Mouse (Mus musculus) heart, postnatal 14 days (tissue): ENCODE data around the gene Olfr1324. TPM values are rescaled to one million over a fixed set of nuclear protein-coding genes. Genes with fewer than 3 reads are reported as not detected.
"Not testable (repeated sequence)": the region's sequence is repeated elsewhere in the genome, so short reads cannot be mapped to it uniquely, and the experiment has no call there.

Experiments
- DNase-seq, 2 experiments: peaks; one replicate each; pipeline ENCODE4 v3.0.0; 2021 to 2022
- intact Hi-C: fragments of 180-260 bp; cut with DNase I; formaldehyde crosslinking; loops from one replicate; pipeline ENCODE4 v1.15.1; 2025
- long read RNA-seq, 2 experiments: library from polyadenylated mRNA; stranded (forward); transcript quantifications; one replicate each; pipeline ENCODE4 v2.0.0; 2021
- total RNA-seq, 2 experiments: library from RNA; stranded (reverse); gene quantifications; 2 replicates each; pipeline ENCODE4 v1.2.3; 2021

The Olfr1324 gene
- total RNA-seq, result not detected
- long read RNA-seq, experiment 1, result 0 reads
- long read RNA-seq, experiment 2, result 0 reads

DNA sequence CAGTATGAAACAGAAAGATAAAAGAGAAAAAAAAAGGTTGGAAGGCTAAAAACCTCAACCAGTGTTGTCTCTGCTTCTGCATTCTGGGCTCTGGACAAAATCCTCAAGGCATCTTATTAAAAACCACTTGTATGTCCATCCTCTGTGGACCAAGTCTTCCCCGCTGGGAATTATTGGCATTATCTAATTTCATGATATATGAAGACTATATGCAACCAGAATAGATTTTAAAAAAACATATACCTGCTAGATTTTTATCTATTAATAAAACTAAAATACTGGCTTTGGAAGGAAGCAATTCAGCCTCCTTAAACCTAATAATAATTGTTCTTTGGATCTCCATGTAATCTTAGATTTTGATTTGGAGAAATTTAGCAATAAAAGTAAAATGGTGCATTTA is at the start of gene Olfr1324:
TSS of gene Olfr1324 (minus strand) at position 101 of the 400 bp plus-strand sequence.
- no peak for DNase-seq
- intact Hi-C loops, result no loop called here

DNA sequence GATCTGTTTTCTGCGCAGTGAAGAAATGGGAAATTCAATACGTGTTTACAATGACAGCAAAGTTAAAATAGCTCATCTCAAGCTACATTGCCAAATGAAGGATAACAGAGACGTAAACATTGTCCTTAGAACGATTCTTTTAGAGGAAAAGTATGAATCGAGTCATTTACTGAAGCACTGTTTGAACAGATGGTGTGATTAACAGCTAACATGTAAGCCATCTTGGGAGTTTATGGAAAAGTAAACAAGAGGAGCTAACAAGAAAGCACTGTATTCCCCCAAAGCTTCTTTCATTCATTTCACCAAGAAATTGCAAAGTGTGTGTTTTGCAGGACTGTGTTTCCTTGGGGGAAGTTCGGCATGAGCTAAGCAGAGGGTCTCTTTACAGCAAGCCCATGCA is 42.0 kb upstream of the Olfr1324 start:
- intact Hi-C loops, result not testable (repeated sequence)

DNA sequence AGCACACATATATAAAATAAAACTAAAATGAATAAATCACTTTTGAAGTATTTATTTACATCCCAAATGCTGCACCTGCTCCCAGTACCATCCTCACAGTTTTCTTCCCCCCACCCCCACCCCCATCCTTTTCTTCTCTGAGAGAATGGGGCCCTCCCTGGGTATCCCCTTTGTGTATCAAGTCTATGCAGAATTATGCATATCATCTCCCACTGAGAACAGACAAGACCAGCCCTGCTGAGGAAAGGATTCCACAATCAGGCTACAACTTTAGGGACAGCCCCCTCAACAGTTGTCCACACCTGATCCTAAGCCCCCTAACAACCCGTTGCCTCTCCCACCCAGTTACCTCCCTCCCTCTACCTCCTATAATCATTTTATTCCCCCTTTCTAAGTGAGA is 27.8 kb upstream of the Olfr1324 start:
- intact Hi-C loops, result no loop called here
- DNase-seq, result no peak

More for the DNA sequence above, 42.0 kb upstream of the Olfr1324 start:
- DNase-seq, result not testable (repeated sequence)

DNA sequence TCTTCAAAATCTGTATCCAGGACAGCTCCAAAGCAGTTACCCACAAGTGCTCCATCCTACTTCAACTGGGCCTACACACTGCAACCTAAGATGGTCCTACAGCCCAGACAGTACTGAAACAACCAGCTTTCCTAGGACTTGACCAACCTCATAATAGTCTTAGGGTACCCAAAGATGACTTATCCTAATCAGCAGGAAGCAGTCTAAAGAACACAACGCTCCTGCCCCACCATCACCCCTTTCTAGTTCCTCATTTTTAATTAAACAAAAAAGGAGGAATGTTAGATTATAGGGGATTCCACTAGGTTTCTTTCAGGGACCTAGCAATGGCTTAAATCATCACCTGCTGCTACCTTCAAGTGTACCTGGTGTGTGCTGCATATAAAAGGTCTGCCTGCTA is 15.1 kb upstream of the Olfr1324 start:
- DNase-seq, result no peak
- intact Hi-C loops, result no loop called here

DNA sequence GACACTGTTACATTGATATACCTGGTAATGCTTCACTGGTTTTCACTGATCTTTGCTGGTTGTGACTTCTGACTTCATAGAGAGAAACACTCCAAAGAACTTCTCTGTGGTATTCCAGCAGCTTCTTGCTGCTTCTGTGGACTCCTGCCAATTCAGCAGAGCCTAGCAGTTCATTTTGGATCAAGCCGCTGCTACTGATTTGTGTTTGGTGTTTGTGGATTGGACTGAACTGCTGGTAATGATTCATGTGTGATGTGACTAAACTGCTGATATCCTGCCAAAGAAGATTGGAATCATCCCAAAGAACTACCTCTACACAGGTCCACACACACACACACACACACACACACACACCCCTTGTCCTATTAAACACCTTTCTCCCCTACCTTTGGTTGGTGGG is 14.4 kb upstream of the Olfr1324 start:
- DNase-seq, result no peak
- intact Hi-C loops, result no loop called here

DNA sequence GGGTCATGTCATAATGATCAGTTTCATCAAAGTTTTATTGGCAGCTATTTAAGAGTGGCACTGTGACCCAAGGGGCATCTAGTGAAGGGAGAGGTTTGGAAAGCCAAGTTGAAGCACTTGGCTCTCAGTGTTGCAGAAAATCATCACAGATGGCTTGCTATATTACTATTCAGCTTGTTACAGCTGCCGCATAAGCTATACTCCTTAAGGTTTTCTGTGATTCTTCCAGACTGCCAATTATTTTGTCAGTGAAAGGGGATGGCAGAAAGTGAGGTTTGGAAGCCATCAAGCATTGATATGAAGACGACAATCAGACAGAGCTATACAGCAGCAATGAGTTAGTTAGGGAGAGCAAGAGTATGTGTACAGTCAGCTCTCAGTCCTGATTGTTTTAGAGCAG is 4.2 kb upstream of the Olfr1324 start:
- intact Hi-C loops, result no loop called here
- DNase-seq, result no peak

DNA sequence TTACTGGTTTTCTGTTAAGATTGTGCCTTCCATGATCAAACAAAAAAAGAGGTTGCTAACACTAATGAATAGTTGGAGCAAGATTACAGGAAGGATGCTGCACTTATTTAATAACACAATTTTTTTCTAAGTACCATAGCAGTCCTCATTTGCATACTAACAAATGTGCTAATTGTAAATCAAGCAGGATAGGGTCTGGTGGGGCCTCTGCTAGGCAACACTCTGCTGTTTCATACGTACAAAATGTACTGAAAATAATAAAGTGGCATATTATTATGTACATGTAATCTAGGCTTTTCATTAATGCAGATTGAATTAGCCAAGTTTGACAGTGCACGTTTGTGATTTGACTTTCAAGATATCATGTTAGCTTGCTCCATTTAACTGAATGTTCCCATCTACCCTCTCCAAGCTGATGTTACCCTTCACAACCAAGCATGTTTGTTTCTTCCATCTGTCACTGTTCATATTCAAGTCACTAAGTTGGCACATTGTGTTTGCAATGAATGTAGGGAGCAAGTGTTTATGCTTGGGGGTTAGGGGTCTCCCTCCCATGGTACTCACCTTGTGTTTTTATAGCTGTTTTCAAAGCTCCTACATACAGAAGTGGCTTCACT is 478 bp downstream of the Olfr1324 start:
- intact Hi-C loops, result no loop called here
- no peak for DNase-seq

DNA sequence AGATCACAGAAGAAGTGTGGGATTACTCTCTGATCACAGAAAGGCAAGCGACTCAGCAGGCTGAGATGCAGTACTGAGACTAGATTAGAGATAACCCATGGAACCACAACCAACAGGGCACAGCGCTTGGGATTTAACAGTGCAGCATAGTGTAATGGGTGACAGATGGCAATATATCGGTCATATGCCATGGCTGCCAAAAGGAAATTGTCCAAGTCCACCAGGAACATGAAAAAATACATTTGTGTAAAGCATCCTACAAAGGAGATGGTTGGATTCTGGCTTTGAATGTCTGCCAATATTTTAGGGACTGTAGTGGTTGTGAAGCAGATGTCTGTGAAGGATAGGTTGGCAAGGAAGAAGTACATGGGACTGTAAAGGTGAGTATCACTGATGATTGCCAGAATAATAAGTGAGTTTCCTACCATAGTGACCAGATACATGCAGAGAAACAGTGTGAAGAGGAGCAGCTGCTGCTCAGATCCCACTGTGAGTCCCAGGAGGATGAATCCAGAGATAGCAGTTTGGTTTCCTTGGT is 2.3 kb downstream of the Olfr1324 start:
- DNase-seq, result no peak
- intact Hi-C loops, result no loop called here

DNA sequence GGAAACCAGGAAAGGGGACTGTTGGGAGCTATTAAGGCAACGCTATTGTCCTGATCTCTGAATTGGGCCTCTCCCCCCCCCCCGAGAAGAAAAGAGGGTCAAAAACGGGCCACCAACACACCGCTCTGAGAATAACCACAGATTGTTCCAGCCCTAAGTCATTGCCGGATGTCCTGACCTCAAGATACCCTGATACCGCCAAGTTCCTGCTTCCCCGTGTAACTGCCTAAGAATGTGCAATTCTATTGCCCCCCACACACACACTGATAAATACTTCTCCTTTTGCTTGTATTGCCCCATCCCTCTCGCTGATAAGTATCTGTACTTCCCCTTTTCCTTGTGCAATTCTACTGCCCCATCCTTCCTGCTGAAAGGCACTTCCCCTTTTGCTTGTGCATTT is 17.9 kb downstream of the Olfr1324 start:
- intact Hi-C loops, DNase-seq: not testable (repeated sequence)

DNA sequence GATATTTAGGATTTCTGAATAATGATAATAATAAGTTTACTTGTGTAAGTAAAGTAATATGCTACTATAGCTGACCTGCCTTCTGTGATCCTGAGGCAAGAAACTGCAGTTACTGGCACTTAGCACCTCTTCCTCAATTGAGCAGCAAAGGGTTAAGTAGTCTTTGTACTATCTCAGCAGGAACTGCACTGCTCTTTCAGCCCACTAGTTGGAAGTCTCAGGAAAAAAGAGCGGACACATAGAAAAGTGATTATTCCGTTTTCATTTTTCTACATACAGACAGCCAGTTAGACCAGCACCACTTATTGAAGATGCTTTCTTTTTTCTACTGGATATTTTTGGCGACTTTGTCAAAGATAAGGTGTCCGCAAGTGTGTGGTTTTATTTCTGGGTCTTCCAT is 37.7 kb downstream of the Olfr1324 start:
- DNase-seq, intact Hi-C loops: not testable (repeated sequence)

DNA sequence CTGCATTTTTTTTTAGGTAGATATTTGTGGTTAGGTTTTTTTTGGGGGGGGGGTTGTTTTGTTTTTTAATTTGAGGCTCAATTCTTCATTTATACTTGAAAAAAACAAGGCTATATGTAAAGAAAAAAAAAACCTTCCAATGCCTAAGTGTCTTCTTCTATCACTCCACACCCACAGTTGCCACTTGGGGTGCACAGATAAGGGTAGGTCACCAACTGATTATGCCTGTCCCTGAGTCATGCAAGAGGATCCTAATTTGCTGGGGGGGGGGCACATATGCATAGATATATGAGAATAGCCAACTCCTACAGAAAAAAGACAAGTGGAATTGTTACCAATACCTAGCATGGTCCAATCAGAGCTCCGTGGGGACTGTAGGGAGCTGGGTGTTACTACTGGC is 53.3 kb downstream of the Olfr1324 start:
- DNase-seq, result no peak
- intact Hi-C loops, result no loop called here
